Mouse (Mus musculus): ENCODE data around the gene Fastkd5. TPM values are rescaled to one million over a fixed set of nuclear protein-coding genes. Genes with fewer than 3 reads are reported as not detected.

Gene Fastkd5
- 1.1 and 2.6 TPM in 2 replicates for polyA plus RNA-seq (2012; rRNA removed; ENCODE audit: low replicate concordance)

GRCm38 (mm10) chr2:130629839-130630203 is at the start of gene Fastkd5, which contains the start of gene Ubox5:
Gene Fastkd5, minus strand, starts transcription at chr2:130630027.
Gene Ubox5, minus strand, starts transcription at chr2:130630038.

GRCm38 (mm10) chr2:130667559-130667958 is 37.7 kb upstream of the Fastkd5 start, which contains the start of gene Itpa:
Gene Itpa, plus strand, starts transcription at chr2:130667610.

GRCm38 (mm10) chr2:130664102-130664701 is 34.4 kb upstream of the Fastkd5 start, which contains the start of gene Ddrgk1:
Gene Ddrgk1, minus strand, starts transcription at chr2:130664659.

GRCm38 (mm10) chr2:130642684-130643369 is 13.0 kb upstream of the Fastkd5 start, which contains the start of gene Lzts3:
Gene Lzts3, minus strand, starts transcription at chr2:130642803.

GRCm38 (mm10) chr2:130582552-130582951 is 47.3 kb downstream of the Fastkd5 start, which contains the start of gene Avp:
Gene Avp, minus strand, starts transcription at chr2:130582554.

GRCm38 (mm10) chr2:130575873-130576272 is 54.0 kb downstream of the Fastkd5 start, which contains the start of gene Oxt:
Gene Oxt, plus strand, starts transcription at chr2:130576173.

Other genes starting within 250 kb of the Fastkd5 start
- gene Cpxm1, start 232.5 kb downstream of the Fastkd5 start, polyA plus RNA-seq (2012; rRNA removed; ENCODE audit: low replicate concordance): 67.7 and 77.2 TPM in 2 replicates
- gene Gm28372, start 224.8 kb downstream of the Fastkd5 start, polyA plus RNA-seq (2012; rRNA removed; ENCODE audit: low replicate concordance): not detected in 2 replicates
- gene 1700020A23Rik, start 224.8 kb downstream of the Fastkd5 start, polyA plus RNA-seq (2012; rRNA removed; ENCODE audit: low replicate concordance): not detected in 2 replicates
- not detected in 2 replicates for gene Tmem239, start 223.5 kb downstream of the Fastkd5 start, polyA plus RNA-seq (2012; rRNA removed; ENCODE audit: low replicate concordance)
- gene Vps16, start 205.7 kb downstream of the Fastkd5 start, polyA plus RNA-seq (2012; rRNA removed; ENCODE audit: low replicate concordance): 61.1 and 100 TPM in 2 replicates
- gene Pced1a, start 205.3 kb downstream of the Fastkd5 start, polyA plus RNA-seq (2012; rRNA removed; ENCODE audit: low replicate concordance): 44.2 and 51.1 TPM in 2 replicates
- 60.0 and 66.0 TPM in 2 replicates for gene Ptpra, start 179.7 kb downstream of the Fastkd5 start, polyA plus RNA-seq (2012; rRNA removed; ENCODE audit: low replicate concordance)
- gene Mrps26, start 66.3 kb downstream of the Fastkd5 start, polyA plus RNA-seq (2012; rRNA removed; ENCODE audit: low replicate concordance): 43.1 and 102 TPM in 2 replicates
- gene Oxt, start 53.9 kb downstream of the Fastkd5 start, polyA plus RNA-seq (2012; rRNA removed; ENCODE audit: low replicate concordance): 0.44 TPM in 1 of 2 replicates, not detected in the other
- gene Avp, start 47.5 kb downstream of the Fastkd5 start, polyA plus RNA-seq (2012; rRNA removed; ENCODE audit: low replicate concordance): not detected in 2 replicates
- gene Ubox5, start within 50 bp of the Fastkd5 start, polyA plus RNA-seq (2012; rRNA removed; ENCODE audit: low replicate concordance): 6.6 and 7.8 TPM in 2 replicates
- gene Lzts3, start 12.8 kb upstream of the Fastkd5 start, polyA plus RNA-seq (2012; rRNA removed; ENCODE audit: low replicate concordance): 9.7 and 11.4 TPM in 2 replicates
- 79.1 and 84.2 TPM in 2 replicates for gene Ddrgk1, start 34.6 kb upstream of the Fastkd5 start, polyA plus RNA-seq (2012; rRNA removed; ENCODE audit: low replicate concordance)
- gene Itpa, start 37.6 kb upstream of the Fastkd5 start, polyA plus RNA-seq (2012; rRNA removed; ENCODE audit: low replicate concordance): 23.2 and 24.8 TPM in 2 replicates
- 4.2 and 5.1 TPM in 2 replicates for gene Slc4a11, start 67.5 kb upstream of the Fastkd5 start, polyA plus RNA-seq (2012; rRNA removed; ENCODE audit: low replicate concordance)

Measured in mammary gland, adult 2 months (tissue).